Mouse (Mus musculus) midbrain, embryonic 16.5 days (tissue): ENCODE results near the gene Alox12. TPM values are rescaled to one million over a fixed set of nuclear protein-coding genes. Genes with fewer than 3 reads are reported as not detected.
A peak's percentile ranks its signal among the peaks of the same experiment; 100 is the strongest.

Experiments
- ATAC-seq: fragments of 200-750 bp; cut with Nextera tagmentation; 2 replicates; pipeline ENCODE4 v1.8.0; 2017; ENCODE audit warnings: moderate TSS enrichment
- H3K27ac ChIP-seq: fragments of 300-500 bp; sonication (generic); 2 replicates; pipeline ENCODE4 v1.5.1; 2014; ENCODE audit warnings: mild to moderate bottlenecking, low read length, mixed read lengths
- H3K27me3 ChIP-seq: fragments of 300-500 bp; sonication (generic); 2 replicates; pipeline ENCODE4 v1.6.1; 2014; ENCODE audit warnings: low read depth, low read length, mixed read lengths; ENCODE audit not compliant: control insufficient read depth, insufficient read depth
- H3K36me3 ChIP-seq: fragments of 300-500 bp; sonication (generic); 2 replicates; pipeline ENCODE4 v1.6.1; 2014; ENCODE audit warnings: mild to moderate bottlenecking, low read length, moderate library complexity, mixed read lengths; ENCODE audit not compliant: control insufficient read depth, insufficient read depth
- H3K4me1 ChIP-seq: fragments of 300-500 bp; sonication (generic); 2 replicates; pipeline ENCODE4 v1.6.1; 2014; ENCODE audit warnings: mild to moderate bottlenecking, low read length, mixed read lengths; ENCODE audit not compliant: control insufficient read depth, insufficient read depth
- H3K4me2 ChIP-seq: fragments of 300-500 bp; sonication (generic); 2 replicates; pipeline ENCODE4 v1.6.1; 2014; ENCODE audit warnings: mild to moderate bottlenecking, low read length, mixed read lengths
- H3K4me3 ChIP-seq: fragments of 300-500 bp; sonication (generic); 2 replicates; pipeline ENCODE4 v1.5.1; 2014; ENCODE audit warnings: low read depth, mild to moderate bottlenecking, low read length, moderate library complexity, mixed read lengths
- H3K9ac ChIP-seq: fragments of 300-500 bp; sonication (generic); 2 replicates; pipeline ENCODE4 v1.6.1; 2014; ENCODE audit warnings: low read depth, low read length, mixed read lengths
- H3K9me3 ChIP-seq: fragments of 300-500 bp; sonication (generic); replicated peaks from 2 replicates; pipeline ENCODE4 v1.6.1; 2014; ENCODE audit warnings: mild to moderate bottlenecking, low read length, mixed read lengths; ENCODE audit not compliant: control insufficient read depth, poor library complexity, severe bottlenecking
- WGBS: fragments of 180-500 bp; shearing (Covaris S2); extraction: QIAGEN DNeasy Blood & Tissue Kit; methylation state at CpG from one replicate; pipeline ENCODE4 v1.1.7; 2014; 5-methylcytosine and 5-hydroxymethylcytosine counted together
- polyA plus RNA-seq: library from polyadenylated mRNA; unstranded; fragments of >200 nt; fragmentation: Nextera tagmentation; extraction: Ambion mirVana; gene quantifications from 2 replicates; pipeline ENCODE4 v1.2.1, GENCODE M21; 2015

Gene Alox12
- polyA plus RNA-seq, 1 experiment from 2014 or later, result 0.49 TPM

- H3K4me2 ChIP-seq, result peak overlapping the region; percentile 88
- WGBS, result 49% methylated on average over 7 of the region's 7 CpGs
- peaks cover 22% of the 10 kb centered on the region for H3K27me3 ChIP-seq
- no peak for ATAC-seq
- peak overlapping the region; percentile 45 for H3K4me3 ChIP-seq
- H3K27ac ChIP-seq, result peak overlapping the region; percentile 83
- H3K9me3 ChIP-seq, result no peaks in the 10 kb centered on the region
- H3K36me3 ChIP-seq, result 0 out of 2 replicates have a peak, but pooled peaks cover 2% of the 10 kb centered on the region
- peak overlapping the region; percentile 77 for H3K9ac ChIP-seq
- H3K4me1 ChIP-seq, result peaks cover 31% of the 10 kb centered on the region
Observed at GRCm38 (mm10) chr11:70219873-70220272, 35.3 kb downstream of the Alox12 start.

GRCm38 (mm10) chr11:70218741-70219470 lies 36.2 kb downstream of the Alox12 start:
- Histone ChIP-seq H3K27ac (no peak overlapping the region), H3K9me3 (no peaks in the 10 kb centered on the region), H3K4me2 (peak overlapping the region; percentile 88), H3K4me3 (peak overlapping the region; percentile 45; the same call in 1 of the 2 replicates), H3K27me3 (peaks cover 25% of the 10 kb centered on the region), H3K36me3 (0 out of 2 replicates have a peak, but pooled peaks cover 2% of the 10 kb centered on the region), H3K4me1 (peaks cover 40% of the 10 kb centered on the region), H3K9ac (no peak overlapping the region)
- ATAC-seq, result no peak
- WGBS, result 90% methylated on average over 15 of the region's 15 CpGs

- H3K4me1 ChIP-seq, result peaks cover 45% of the 10 kb centered on the region
- no peak overlapping the region for H3K4me3 ChIP-seq
- no peak overlapping the region for H3K9ac ChIP-seq
- 0 out of 2 replicates have a peak, but pooled peaks cover 2% of the 10 kb centered on the region for H3K36me3 ChIP-seq
- H3K27ac ChIP-seq, result no peak overlapping the region
- no peak for ATAC-seq
- H3K27me3 ChIP-seq, result peaks cover 25% of the 10 kb centered on the region
- 93% methylated on average over 4 of the region's 4 CpGs for WGBS
- H3K9me3 ChIP-seq, result no peaks in the 10 kb centered on the region
- no peak overlapping the region for H3K4me2 ChIP-seq
Observed at GRCm38 (mm10) chr11:70218039-70218438, 37.1 kb downstream of the Alox12 start.

GRCm38 (mm10) chr11:70216103-70216502 lies 39.0 kb downstream of the Alox12 start:
- H3K4me3 ChIP-seq, result no peak overlapping the region
- 0 out of 2 replicates have a peak, but pooled peaks cover 2% of the 10 kb centered on the region for H3K36me3 ChIP-seq
- H3K27ac ChIP-seq, result no peak overlapping the region
- peaks cover 35% of the 10 kb centered on the region for H3K4me1 ChIP-seq
- peaks cover 32% of the 10 kb centered on the region for H3K27me3 ChIP-seq
- H3K9ac ChIP-seq, result no peak overlapping the region
- H3K9me3 ChIP-seq, result no peaks in the 10 kb centered on the region
- ATAC-seq, result no peak
- no peak overlapping the region for H3K4me2 ChIP-seq
- 43% methylated on average over 3 of the region's 3 CpGs for WGBS

GRCm38 (mm10) chr11:70215301-70215700 lies 39.9 kb downstream of the Alox12 start:
- peaks cover 32% of the 10 kb centered on the region for H3K27me3 ChIP-seq
- H3K4me2 ChIP-seq, result peak overlapping the region; percentile 89; the same call in 1 of the 2 replicates
- H3K9me3 ChIP-seq, result no peaks in the 10 kb centered on the region
- peak overlapping the region; percentile 28; the same call in 1 of the 2 replicates for H3K9ac ChIP-seq
- 0 out of 2 replicates have a peak, but pooled peaks cover 2% of the 10 kb centered on the region for H3K36me3 ChIP-seq
- WGBS, result 10% methylated on average over 22 of the region's 22 CpGs
- 0 out of 2 replicates have a peak overlapping the region, but pooled peaks have one; percentile 6 for H3K4me3 ChIP-seq
- ATAC-seq, result no peak
- H3K4me1 ChIP-seq, result peaks cover 35% of the 10 kb centered on the region
- no peak overlapping the region for H3K27ac ChIP-seq

- no peak for ATAC-seq
- peak overlapping the region; percentile 40; the same call in 1 of the 2 replicates for H3K4me3 ChIP-seq
Observed at GRCm38 (mm10) chr11:70214856-70215209, 40.3 kb downstream of the Alox12 start.

GRCm38 (mm10) chr11:70214191-70214855 lies 40.8 kb downstream of the Alox12 start:
- H3K36me3 ChIP-seq, result 0 out of 2 replicates have a peak, but pooled peaks cover 2% of the 10 kb centered on the region
- peak overlapping the region; percentile 40 for H3K4me3 ChIP-seq
- H3K27me3 ChIP-seq, result peaks cover 32% of the 10 kb centered on the region
- no peaks in the 10 kb centered on the region for H3K9me3 ChIP-seq
- H3K4me2 ChIP-seq, result peak overlapping the region; percentile 89
- peaks cover 30% of the 10 kb centered on the region for H3K4me1 ChIP-seq
- peak overlapping the region; percentile 67 for H3K9ac ChIP-seq
- H3K27ac ChIP-seq, result no peak overlapping the region
- peak; percentile 56; the same call in 1 of the 2 replicates for ATAC-seq
- under 1% methylated on average over 44 of the region's 46 CpGs for WGBS

More at GRCm38 (mm10) chr11:70214856-70215209, 40.3 kb downstream of the Alox12 start:
- Histone ChIP-seq H3K36me3 (0 out of 2 replicates have a peak, but pooled peaks cover 2% of the 10 kb centered on the region), H3K9ac (peak overlapping the region; percentile 67), H3K27me3 (peaks cover 32% of the 10 kb centered on the region), H3K27ac (no peak overlapping the region), H3K9me3 (no peaks in the 10 kb centered on the region), H3K4me1 (peaks cover 35% of the 10 kb centered on the region), H3K4me2 (peak overlapping the region; percentile 89)
- WGBS, result 4% methylated on average over 18 of the region's 18 CpGs

- Histone ChIP-seq H3K9ac (peak overlapping the region; percentile 67), H3K36me3 (0 out of 2 replicates have a peak, but pooled peaks cover 2% of the 10 kb centered on the region), H3K27me3 (peaks cover 32% of the 10 kb centered on the region), H3K9me3 (no peaks in the 10 kb centered on the region), H3K4me3 (peak overlapping the region; percentile 40), H3K4me2 (peak overlapping the region; percentile 89), H3K4me1 (peaks cover 24% of the 10 kb centered on the region), H3K27ac (no peak overlapping the region)
- 0 out of 2 replicates have a peak, but pooled peaks have one; percentile 25 for ATAC-seq
- WGBS, result 7% methylated on average over 26 of the region's 26 CpGs
Observed at GRCm38 (mm10) chr11:70213736-70214135, 41.4 kb downstream of the Alox12 start.
